Mouse (Mus musculus) ZHBTc4 (cell line): ENCODE measurements around the gene Piezo1.

Source experiments
- DNase-seq: peaks from one replicate; pipeline ENCODE4 v3.0.0-alpha.2; 2011; ENCODE audit warnings: low read depth, low spot score

Gene Piezo1

DNA sequence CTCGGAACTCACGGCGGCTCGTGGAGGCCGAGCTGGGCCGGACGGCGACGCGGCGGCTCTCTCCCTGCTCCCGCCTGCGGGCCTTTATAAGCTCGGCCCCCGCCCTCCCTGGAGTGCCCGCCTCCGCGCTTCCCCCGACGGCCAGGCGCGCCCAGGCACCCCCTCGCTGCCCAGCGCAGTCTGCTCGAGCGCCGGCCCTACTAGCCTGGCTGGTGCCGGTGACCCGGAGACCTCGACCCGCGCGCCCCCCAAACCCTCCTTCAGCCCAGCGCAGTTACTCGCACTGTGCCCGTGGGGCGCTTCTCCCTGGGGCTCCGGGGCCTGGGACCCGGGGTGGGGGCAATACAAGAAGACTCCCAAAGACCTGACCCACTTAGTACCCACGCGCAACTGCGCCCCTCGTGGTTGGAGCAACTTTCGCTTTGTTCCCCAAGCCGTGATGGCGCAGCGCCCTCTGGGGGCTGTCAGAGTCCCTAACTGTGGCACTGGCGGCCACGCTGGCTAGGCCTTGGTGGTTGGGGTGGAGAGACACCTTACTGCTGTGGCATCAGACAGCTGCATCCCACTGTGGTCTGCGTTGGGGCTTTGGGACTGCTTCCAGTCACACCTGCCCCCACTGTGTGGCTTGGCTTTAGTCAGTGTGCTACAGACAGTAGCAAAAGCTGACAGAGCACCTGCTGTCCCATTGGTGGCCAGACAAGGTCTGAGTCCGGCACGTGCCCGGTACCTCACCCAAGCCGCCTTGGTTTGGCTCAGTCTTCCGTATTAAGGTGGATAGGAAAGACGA lies at the start of gene Piezo1:
Gene Piezo1, minus strand, starts transcription at position 65 of the 787 bp plus-strand sequence.
- peak; percentile 95 for DNase-seq

DNA sequence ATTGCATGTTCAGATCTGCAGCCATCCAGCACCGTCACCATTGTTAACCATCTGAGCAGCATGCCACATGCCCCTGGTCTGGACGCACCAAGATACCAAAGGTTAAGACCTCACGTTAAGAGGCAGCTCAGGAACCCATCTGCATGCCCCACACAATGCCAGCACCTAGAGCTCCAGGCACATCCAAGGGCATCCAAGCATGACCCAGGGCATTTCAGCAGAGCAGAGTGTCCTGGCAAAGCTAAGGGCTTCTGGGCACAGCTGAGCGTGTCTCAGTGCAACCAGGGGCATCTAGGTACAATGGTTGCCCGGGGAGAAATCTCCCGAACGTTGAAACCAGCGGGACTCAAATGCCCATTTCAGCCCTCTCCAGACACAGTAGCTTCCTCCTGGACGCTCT lies 49.5 kb upstream of the Piezo1 start:
- DNase-seq = no peak

DNA sequence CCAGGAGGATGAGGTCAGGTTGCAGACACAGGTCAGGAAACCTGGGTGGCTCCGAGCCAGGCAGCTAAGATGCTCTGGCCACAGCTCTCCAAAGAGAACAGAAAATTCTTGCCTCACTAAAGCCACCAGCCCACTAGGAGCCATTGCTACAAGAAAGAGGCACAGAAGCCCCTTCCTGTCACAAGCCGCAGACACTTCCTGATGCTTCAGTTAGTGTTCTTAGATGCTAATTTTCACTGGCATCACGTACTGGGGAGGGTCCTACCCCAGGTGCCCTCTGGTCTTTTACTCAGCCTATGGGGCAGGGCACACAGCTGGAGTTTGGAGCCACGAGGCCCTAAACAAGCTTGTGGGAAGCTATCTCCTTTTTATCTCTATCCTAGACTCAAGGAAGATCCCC lies 44.9 kb upstream of the Piezo1 start:
- no peak for DNase-seq

DNA sequence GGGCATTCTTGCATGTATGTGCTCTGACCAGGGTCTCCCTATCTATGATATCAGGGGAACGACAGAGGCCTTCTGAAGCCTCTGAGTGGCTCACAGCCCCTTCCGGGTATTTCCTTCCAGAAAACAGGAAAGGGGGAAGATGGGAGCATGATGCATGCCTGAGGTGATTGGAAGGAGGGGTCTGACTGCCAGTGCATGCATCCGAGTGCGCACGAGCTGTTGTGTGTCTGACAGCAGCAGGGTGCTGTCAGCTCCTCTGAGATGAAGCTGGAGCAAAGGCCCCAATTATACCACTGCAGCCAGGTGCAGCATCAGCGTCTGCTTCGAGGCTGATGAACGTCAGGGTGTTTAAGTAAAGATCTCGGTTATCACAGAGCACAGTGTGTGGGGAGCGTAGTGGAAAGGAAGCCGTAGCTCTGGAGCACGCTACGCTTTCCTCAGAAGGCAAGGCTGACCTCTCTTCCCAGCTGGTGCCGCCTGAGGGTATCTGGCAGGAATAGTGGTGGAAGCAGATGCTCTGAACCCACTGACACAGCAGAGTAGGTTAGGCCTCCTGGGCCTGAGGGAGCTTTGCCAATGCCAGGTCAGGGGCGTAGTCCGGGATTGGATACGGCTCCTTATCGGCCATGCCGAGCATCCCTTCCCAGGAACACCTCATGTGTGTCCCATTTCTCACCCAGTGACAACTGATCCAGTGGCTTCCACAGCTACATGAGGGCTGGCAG lies 42.8 kb upstream of the Piezo1 start:
- DNase-seq = no peak

DNA sequence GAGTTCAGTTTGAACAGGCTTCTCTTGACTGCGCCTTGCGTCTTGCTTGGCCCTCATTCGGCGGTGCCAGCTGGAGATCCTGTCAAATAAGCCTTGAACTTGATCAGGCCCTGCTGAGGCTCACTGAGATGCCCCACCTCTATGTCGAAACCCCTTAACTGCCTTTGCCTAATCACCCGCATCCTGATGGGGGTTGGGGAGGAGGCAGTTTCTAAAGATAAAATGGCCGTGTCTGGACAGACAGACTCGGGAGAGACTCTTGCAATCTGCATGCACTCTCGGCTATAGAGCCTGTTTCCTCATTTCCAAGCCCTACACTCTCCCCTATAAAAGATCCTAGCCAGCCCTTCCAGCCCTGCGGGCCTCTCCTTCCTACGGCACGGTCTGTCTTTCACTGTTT lies 42.1 kb upstream of the Piezo1 start:
- no peak for DNase-seq

DNA sequence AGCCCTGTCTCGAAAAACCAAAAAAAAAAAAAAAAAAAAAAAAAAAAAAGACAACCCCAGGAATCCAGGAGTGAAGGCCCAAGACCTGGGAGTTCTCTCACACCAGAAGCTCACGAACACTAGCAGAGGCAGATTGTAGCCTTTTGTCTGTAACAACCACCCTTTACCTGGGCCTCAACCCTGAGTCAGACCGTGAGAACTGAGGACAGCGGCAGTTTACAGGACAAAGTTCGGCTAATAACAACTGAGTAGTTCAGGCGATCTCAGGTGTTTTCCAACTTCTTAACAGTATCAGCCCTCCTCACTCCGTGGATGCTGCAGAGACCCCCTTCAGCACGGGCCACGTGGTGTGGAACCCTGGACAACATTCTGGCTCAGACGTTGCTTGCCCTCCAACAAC lies 35.6 kb upstream of the Piezo1 start:
- no peak for DNase-seq

DNA sequence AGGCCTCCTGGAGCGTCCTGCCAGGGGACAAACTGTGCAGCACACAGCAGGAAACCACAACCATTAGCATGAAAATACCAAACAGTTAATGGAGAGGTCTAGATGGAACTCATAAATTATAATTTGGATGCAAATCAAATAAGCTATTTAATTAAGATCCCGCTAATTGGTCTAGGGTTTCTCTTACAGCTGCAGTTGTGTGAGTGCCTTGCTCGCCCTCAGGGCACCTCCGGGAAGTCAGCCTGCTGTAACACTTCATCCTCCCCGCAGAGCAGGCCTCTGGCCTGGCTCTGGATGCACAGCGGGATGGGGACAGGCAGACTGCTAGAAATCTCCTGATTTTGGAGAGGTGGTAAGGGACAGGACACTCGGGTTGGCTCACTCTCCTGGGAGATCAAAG lies 35.0 kb upstream of the Piezo1 start:
- DNase-seq = peak; percentile 28

DNA sequence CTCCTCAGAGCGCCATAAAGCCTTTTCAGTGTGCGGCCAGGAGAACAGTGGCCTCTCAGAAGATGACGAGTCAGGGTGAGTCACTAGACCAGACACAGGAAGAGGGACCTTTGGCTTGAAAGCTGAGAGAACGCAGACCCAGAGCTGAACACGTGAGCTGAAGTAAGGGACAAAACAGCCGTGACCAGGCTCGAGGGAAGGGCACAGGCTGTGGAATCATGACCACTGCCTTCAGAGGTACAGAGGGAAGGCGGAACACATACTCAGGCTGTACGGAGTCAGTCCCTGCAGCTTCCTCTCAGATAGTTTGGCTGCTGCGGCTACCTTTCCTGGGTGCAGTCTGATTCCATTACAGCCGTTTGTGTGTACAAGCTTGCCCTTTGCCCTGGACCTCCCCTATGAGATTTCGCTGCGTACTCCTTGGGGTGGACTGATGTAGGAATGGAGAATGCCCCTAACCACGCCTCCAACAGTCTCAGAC lies 34.3 kb upstream of the Piezo1 start:
- no peak for DNase-seq

DNA sequence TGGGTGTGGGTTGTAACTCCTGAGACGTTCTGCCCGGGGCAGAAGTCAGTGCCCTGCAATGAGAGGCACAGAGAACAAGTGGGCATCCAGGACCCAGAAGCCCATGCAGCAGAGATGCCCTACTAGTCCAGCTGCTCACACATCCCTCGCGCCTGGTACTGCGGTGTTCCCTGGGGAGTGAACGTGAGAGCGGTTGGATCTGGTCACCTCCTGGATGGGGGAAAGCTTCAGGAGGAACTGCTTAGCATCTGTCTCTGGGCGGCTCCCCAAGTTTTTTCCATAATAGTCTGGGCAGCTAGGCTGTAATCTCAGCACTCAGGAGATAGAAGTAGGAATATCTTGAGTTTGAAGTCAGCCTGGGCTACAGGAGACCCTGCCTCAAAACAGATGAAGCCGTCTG lies 33.9 kb upstream of the Piezo1 start:
- no peak for DNase-seq

DNA sequence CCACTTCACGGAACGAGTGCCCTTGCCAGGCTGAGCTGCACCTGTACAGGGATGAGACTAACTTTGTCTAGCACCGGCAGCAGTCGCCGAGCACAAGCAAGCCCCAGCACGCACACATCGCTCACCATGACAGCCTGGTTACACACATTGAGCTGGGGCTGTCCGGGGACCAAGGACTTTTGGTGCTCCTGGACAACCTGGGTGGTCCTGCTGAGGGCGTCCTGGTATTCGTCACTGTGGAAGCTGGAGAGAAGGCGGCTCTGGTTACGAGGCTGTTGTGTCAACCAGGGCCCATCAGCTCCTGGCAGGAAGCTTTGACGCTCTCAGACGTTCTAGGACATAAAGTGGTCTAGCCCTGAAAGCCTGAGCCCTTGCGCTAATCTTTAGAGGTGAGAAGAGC lies 29.8 kb upstream of the Piezo1 start:
- peak; percentile 38 for DNase-seq

DNA sequence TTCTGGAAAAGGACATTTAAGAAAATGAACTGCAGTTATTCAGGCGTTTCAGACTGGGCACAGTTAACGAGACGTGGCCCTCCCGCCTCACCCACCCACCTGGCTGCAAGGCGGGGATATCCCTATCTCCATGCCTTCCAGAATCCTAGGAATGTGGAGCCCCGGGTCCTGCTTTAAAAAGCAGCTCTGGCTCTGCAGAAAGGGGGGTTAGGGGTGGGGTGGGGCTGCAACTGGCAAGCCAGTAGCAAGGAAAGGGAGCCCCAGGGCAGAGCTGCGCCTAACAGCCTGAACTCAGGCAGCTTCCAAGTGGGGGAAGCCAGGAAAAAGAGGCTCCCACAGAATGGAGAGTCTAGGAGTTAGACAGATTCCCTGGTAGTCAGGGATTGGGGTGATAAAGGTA lies 28.1 kb upstream of the Piezo1 start:
- peak; percentile 75 for DNase-seq

DNA sequence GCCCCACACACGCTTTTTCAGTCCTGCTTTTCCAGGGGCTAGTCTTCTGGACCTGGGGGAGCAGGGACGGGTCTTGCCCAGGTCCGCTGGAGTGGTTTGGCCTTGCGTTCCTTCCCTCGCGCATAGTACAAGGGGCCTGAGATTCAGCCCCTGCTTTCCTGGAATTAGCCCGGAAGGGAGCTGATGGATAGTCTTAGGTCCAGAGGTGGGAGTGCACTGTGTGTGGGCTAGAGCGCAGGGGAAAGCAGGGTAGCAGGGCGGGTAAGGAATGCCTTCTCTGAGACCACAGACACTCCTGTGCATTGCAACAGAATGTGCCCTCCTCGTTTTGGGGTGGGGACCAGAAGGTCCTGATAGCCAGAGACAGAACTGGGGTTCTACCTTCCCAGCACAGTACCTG lies 26.0 kb upstream of the Piezo1 start:
- no peak for DNase-seq

DNA sequence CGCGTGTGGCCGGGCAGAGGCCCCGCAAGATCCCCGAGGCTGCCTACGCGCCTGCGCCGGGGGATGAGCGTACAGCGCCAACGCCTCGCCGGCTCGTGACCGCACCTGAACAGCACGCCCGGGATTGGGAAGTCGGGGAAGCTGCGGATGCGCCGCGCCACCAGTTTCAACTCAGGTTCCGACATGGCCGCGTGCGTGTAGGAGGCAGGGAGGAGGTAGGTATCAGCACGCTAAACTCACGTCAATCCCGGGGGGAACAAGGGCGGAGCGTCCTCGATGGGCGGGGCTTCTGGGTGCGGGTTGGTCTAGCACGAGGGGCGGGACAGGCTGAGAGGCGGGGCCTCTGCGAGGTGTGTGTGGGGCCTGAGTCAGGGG lies 25.5 kb upstream of the Piezo1 start, which contains the start of gene Aprt:
Gene Aprt, minus strand, starts transcription at position 262 of the 375 bp plus-strand sequence.
- DNase-seq = peak; percentile 98

DNA sequence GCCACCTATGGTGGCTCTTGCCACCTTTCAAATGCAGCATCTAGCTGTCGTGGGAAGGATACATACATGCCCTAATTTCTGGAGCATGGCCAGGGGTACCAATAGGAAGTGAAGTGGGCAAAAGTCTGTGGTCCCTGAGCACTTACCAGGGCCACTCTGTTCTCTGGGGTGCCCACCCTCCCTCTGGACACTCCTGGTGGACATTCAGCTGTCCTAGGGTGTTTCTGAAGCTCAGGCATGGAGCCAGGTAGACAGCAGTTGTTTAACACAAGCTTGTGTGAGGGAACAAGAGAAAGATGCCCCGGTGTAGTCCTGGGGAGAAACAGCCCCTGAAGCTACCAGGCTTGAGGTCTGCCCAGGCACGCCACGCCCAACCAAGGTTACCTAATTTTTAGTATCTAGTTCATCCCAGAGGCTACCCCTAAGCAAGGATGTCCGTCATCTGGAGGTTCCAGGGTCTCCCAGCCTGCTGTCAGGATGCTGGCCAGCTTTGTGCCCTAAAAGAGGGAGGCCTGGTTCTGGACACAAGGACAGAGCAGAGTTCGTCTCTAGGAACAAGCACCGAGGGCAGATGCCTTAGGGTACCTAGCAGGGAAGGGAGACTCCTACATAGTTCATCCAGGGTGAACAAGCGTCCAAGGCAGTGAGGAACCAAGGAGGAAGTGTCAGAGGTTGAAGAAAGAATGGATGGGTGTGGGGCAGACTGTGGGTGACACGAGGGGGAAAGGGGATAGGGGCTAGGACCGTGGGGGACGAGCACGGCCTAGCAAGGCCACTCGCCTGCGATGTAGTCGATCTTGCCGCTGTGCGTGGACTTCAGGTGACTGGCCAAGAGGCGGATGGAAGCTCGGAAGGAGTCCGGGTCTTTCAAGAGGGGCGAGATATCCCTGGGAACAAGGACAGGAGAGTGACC lies 24.9 kb upstream of the Piezo1 start:
- peak; percentile 16 for DNase-seq

DNA sequence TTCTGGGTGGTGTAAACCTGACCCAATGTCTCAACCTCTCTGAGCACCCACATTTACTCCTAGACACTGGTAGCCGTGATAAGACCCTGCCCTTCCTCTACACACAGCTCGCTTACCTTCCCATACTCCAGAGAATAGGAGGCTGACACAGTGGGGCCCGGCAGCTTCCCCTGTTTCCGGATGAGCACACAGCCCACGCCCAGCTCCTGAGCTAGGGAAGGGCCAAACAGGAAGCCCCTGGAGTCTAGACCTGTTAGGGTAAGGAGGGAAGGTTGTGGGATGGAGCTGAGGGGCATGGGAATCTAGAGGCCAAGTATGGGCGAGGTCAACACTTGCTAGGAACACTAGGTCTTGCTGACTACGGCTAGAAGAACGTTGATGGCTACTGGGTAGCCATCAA lies 24.2 kb upstream of the Piezo1 start:
- DNase-seq = no peak

DNA sequence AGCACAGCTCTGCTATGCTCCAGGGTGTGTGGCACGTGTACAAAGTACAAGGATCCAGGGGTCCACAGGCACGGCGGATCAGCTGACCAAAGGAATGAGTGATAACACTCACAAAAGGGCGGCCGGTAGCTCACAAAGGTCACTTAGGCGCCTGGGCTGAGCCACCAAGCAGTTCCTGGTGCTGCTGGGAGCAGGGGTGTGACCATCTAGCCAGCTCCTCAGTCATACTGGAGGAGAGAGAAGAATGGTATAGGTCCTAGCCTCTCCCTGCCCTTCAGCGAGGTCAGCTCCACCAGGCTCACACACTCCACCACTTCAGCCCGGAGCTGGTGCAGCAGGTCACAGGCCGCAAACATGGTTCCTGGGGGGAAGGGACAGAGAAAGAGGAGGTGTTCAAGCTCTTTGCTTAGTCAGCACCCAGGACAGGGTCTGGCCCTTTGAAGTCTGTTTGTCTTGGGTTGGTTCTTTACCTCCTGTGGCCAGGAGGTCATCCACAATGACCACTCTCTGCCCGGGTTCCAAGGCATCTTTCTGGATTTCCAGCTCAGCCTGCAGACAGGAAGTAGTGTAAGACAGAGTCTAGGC lies 23.6 kb upstream of the Piezo1 start:
- DNase-seq = peak; percentile 74

DNA sequence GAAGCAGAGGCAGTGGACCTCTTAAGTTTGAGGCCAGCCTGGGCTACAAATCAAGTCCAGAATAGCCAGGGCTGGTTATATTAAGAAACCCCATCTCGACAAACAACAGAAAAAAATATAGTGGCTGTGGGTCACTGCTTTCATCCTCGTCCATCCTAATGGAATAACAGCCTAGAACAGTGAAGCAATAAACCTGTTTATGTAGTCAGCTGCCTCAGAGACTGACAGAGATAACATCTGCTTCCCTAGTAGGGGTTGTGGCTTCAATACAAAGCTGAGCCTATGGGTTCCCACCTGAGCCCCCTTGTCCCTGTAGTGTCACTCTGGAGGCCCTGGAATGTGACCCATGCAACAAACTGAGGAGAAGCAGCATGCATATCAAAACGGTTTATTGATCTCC lies 23.1 kb upstream of the Piezo1 start:
- no peak for DNase-seq

DNA sequence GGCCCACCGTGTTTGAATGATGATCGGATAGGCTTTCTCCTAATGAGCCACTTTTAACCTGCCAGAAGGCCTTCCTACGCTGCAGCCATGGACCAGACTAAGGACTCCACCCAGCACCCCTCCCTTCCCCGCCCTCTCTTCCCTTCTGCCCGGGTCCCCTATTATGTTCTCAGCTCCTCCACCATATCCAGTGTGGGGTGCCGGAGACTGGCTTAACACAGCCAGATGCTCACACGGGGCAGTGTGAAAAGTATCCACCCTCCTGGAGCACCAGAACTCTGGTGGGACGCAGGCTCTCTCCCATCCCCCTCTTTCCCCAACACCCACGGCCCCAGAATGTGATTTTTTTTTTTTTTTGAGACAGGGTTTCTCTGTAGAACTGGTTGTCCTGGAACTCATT lies 22.4 kb upstream of the Piezo1 start:
- DNase-seq = peak; percentile 15

DNA sequence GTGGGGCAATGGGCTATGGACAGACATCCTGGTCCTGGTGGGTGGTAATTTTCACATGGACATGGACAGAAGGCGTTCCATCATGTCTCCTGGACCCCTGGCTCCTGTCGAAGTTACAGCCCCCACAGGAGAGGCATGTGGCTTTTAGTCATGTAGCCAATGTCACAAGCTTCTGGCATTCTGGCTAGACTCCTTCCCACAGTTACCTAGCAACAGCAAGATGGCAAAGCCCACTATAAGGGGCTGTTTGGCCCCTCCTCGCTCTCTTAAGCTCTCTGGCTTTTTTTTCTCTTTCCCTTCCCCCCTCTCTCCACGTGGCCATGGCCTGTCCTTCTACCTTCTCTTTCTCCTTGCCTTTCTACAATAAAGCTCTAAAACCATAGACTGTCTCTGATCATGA lies 22.0 kb upstream of the Piezo1 start:
- DNase-seq = peak; percentile 28

DNA sequence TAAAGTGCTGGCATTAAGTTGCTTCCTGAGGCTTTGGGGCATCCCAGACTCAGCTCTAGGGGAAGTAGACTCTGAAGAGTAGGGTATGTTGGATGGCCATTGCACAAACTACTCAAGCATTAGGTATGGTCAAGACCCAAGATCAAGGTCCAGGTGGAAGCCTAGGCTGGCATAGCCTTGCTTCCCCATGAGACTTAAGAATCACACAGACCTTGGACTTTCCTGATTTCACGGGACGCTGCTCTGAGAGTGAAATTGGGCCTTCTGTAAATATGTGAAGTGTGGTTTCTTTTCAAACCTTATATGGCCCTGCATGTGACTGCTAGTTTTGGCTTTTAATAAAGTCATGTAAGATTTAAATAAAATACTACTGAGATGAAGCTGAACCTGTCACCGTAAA lies 21.6 kb upstream of the Piezo1 start:
- no peak for DNase-seq

DNA sequence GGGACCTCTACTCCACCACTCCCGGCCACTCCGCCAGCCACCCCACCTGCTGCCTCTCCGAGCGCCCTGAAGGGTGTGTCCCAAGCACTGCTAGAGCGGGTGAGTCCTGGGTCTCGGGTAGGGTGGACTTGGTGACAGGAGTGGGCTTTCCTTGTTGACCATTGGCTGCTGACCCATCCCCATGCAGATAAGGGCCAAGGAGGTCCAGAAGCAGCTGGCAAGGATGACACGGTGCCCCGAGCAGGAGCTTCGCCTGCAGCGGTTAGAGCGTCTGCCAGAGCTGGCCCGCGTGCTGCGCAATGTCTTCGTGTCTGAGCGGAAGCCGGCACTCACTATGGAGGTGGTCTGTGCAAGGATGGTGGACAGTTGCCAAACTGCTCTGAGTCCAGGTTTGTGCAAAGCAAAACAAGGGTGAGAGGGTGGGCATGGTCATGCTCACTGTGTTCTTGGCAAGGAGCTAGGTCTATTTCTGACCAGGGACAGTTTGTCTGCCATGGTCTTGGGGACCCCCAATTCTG lies 20.7 kb upstream of the Piezo1 start:
- peak; percentile 26 for DNase-seq
